8 mouse cellular contexts compared by ENCODE assay signal in the genomic region with DNA sequence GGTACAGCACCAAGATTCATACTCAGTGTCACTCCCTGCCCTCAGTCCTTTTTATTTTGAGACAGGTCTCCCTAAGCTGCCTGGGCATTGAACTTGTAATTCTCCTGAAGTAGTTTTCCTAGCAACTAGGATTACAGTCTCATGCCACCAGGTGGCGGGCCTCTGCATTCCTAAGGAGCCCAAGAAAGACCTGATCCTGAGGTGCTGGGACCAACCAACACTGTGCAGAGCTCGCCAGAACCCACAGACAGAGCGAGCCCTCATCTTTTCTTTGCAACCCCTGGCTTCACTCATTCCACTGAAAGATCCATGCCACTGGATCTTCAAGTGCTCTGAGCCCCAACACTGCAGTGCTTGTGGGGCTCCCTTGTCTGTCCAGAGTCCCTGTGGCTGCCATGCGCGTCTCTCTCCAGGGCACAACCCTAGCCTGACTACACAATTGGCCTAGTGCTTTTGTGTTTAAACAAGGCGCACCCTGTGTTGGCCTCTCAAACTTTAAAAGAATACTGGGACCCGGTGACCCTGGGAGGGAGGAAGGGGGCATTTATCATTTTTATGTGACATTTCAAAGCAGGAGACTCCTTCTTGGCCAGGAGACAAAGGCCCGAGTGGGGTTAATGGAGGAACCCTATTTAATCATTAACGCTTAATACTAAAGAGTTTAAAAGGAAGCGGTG.
DNase-seq lines count a peak whose midpoint lies in the region; ATAC-seq and TF ChIP-seq lines count a peak whose summit lies in the region.

No protein-coding gene starts in this region.

- no peak overlapping the region for H3K9ac ChIP-seq in forebrain, embryonic 13.5 days
- no peak overlapping the region for H3K9ac ChIP-seq in limb, embryonic 14.5 days (ENCODE audit: low read depth, low read length, severe bottlenecking)

- H3K27me3 ChIP-seq in forebrain, embryonic 10.5 days (ENCODE audit: poor library complexity, severe bottlenecking), result peaks cover 22% of the 10 kb centered on the region
- peaks cover 11% of the 10 kb centered on the region for H3K27me3 ChIP-seq in forebrain, embryonic 13.5 days
- no peaks in the 10 kb centered on the region for H3K27me3 ChIP-seq in limb, embryonic 14.5 days (ENCODE audit: control insufficient read depth, insufficient read depth, low read length)
- H3K27me3 ChIP-seq in splenic B cell, adult 2 months (ENCODE audit: control insufficient read depth, insufficient read depth, low read length, poor library complexity, severe bottlenecking), result no peaks in the 10 kb centered on the region

- H3K9me3 ChIP-seq in forebrain, embryonic 10.5 days, result no peaks in the 10 kb centered on the region
- H3K9me3 ChIP-seq in forebrain, embryonic 13.5 days (replicated peaks), result no peaks in the 10 kb centered on the region
- no peaks in the 10 kb centered on the region for H3K9me3 ChIP-seq in limb, embryonic 14.5 days (ENCODE audit: control insufficient read depth, low read length)

- 59% methylated on average over 10 of the region's 10 CpGs for WGBS in forebrain, embryonic 10.5 days
- whole genome bisulfite sequencing in forebrain, embryonic 13.5 days, result 48% methylated on average over 10 of the region's 10 CpGs
- 32% methylated on average over 10 of the region's 10 CpGs for WGBS in limb, embryonic 14.5 days

- H3K4me3 ChIP-seq in forebrain, embryonic 10.5 days, result no peak overlapping the region
- no peak overlapping the region for H3K4me3 ChIP-seq in forebrain, embryonic 13.5 days
- H3K4me3 ChIP-seq in limb, embryonic 14.5 days (replicated peaks; ENCODE audit: low read length), result no peak overlapping the region

- no peak overlapping the region for H3K4me2 ChIP-seq in forebrain, embryonic 13.5 days
- no peak overlapping the region for H3K4me2 ChIP-seq in limb, embryonic 14.5 days (replicated peaks; ENCODE audit: low read depth, low read length, severe bottlenecking)

- H3K4me1 ChIP-seq in forebrain, embryonic 10.5 days, result peaks cover 30% of the 10 kb centered on the region
- H3K4me1 ChIP-seq in forebrain, embryonic 13.5 days, result 0 out of 2 replicates have a peak, but pooled peaks cover 4% of the 10 kb centered on the region
- peaks cover 20% of the 10 kb centered on the region for H3K4me1 ChIP-seq in limb, embryonic 14.5 days (ENCODE audit: control insufficient read depth, insufficient read depth, low read length)

- peak; percentile 64 for DNase-seq in forebrain, embryonic 10.5 days (ENCODE audit: extremely low spot score, low spot score)
- peak; percentile 44 for DNase-seq in right cerebral cortex, postnatal 4 days
- DNase-seq in right cerebral cortex, adult 18-20 months, result no peak
- peak; percentile 75 for DNase-seq in forelimb bud, embryonic 11.5 days (ENCODE audit: low read depth, low spot score)
- DNase-seq in limb, embryonic 14.5 days (ENCODE audit: low spot score), result peak; percentile 62
- DNase-seq in splenic B cell, adult 2 months (ENCODE audit: low read depth, low spot score), result peak; percentile 13
- no peak for DNase-seq in gastrocnemius, postnatal 4 days (ENCODE audit: low spot score in 2 of 2)

- ATAC-seq in forebrain, embryonic 13.5 days, result no peak
- ATAC-seq in limb, embryonic 14.5 days (ENCODE audit: low FRiP score, low read depth), result no peak

- H3K36me3 ChIP-seq in forebrain, embryonic 10.5 days (replicated peaks), result no peaks in the 10 kb centered on the region
- H3K36me3 ChIP-seq in forebrain, embryonic 13.5 days (ENCODE audit: poor library complexity, severe bottlenecking), result no peaks in the 10 kb centered on the region
- H3K36me3 ChIP-seq in limb, embryonic 14.5 days (ENCODE audit: control insufficient read depth, insufficient read depth, low read length), result no peaks in the 10 kb centered on the region
- no peaks in the 10 kb centered on the region for H3K36me3 ChIP-seq in splenic B cell, adult 2 months (ENCODE audit: control insufficient read depth, insufficient read depth, low read length, poor library complexity, severe bottlenecking)

- no peak for TF ChIP-seq POLR2A in limb, embryonic 14.5 days (IDR thresholded peaks at IDR 0.05; ENCODE audit: borderline replicate concordance, extremely low read depth, insufficient read depth, insufficient read length)

- 0 out of 2 replicates have a peak overlapping the region, but pooled peaks have one; percentile 56 for H3K27ac ChIP-seq in forebrain, embryonic 10.5 days
- no peak overlapping the region for H3K27ac ChIP-seq in forebrain, embryonic 13.5 days
- H3K27ac ChIP-seq in limb, embryonic 14.5 days (replicated peaks; ENCODE audit: low read depth, low read length), result no peak overlapping the region

Comparison
In these comparisons a context has a peak if more than half of its experiments do, and no peak if none do; other contexts are left out.
1. DNase-seq: peak in forebrain, embryonic 10.5 days (single experiment), right cerebral cortex, postnatal 4 days (single experiment), forelimb bud, embryonic 11.5 days (single experiment), limb, embryonic 14.5 days (single experiment) and splenic B cell, adult 2 months (single experiment); none in right cerebral cortex, adult 18-20 months (single experiment) and gastrocnemius, postnatal 4 days (0 of 2).